Mouse (Mus musculus): ENCODE measurements around the gene Egln3.

The Egln3 gene

GRCm38 (mm10) chr12:54163166-54163565, 40.5 kb downstream of the Egln3 start:
- DNase-seq (ENCODE audit: extremely low read depth, low read depth) = no peak

- DNase-seq (ENCODE audit: extremely low read depth, low read depth) = peak; percentile 98
Measured at GRCm38 (mm10) chr12:54162637-54163131, 41.0 kb downstream of the Egln3 start.

GRCm38 (mm10) chr12:54161468-54162202, 42.0 kb downstream of the Egln3 start:
- peak; percentile 12 for DNase-seq (ENCODE audit: extremely low read depth, low read depth)

- DNase-seq (ENCODE audit: extremely low read depth, low read depth) = no peak
Measured at GRCm38 (mm10) chr12:54160279-54160678, 43.4 kb downstream of the Egln3 start.

GRCm38 (mm10) chr12:54154771-54155170, 48.9 kb downstream of the Egln3 start:
- DNase-seq (ENCODE audit: extremely low read depth, low read depth) = no peak

GRCm38 (mm10) chr12:54146943-54147556, 56.6 kb downstream of the Egln3 start:
- no peak for DNase-seq (ENCODE audit: extremely low read depth, low read depth)

All from MEL-GATA-1-ER (cell line).